Mouse (Mus musculus) forebrain, postnatal 0 days (tissue): Measurements from ENCODE around the gene Fads6. TPM values are rescaled to one million over a fixed set of nuclear protein-coding genes. Genes with fewer than 3 reads are reported as not detected.

Experiments
- ATAC-seq: fragments of 200-750 bp; cut with Nextera tagmentation; 2 replicates; pipeline ENCODE4 v1.8.0; 2017; ENCODE audit warnings: mild to moderate bottlenecking, moderate library complexity
- DNase-seq: peaks from one replicate; pipeline ENCODE4 v3.0.0-alpha.2; 2015
- H3K27ac ChIP-seq: fragments of 300-500 bp; sonication (generic); 2 replicates; pipeline ENCODE4 v1.5.1; 2014; ENCODE audit warnings: low read depth, mild to moderate bottlenecking, antibody characterized with exemption, low read length, moderate library complexity, mixed read lengths
- H3K27me3 ChIP-seq: fragments of 300-500 bp; sonication (generic); 2 replicates; pipeline ENCODE4 v1.6.1; 2014; ENCODE audit warnings: mild to moderate bottlenecking, low read length, mixed read lengths; ENCODE audit not compliant: insufficient read depth
- H3K36me3 ChIP-seq: fragments of 300-500 bp; sonication (generic); 2 replicates; pipeline ENCODE4 v1.6.1; 2014; ENCODE audit warnings: mild to moderate bottlenecking, moderate library complexity; ENCODE audit not compliant: insufficient read depth
- H3K4me1 ChIP-seq: fragments of 300-500 bp; sonication (generic); 2 replicates; pipeline ENCODE4 v1.6.1; 2014; ENCODE audit warnings: antibody characterized with exemption; ENCODE audit not compliant: insufficient read depth
- H3K4me2 ChIP-seq: fragments of 300-500 bp; sonication (generic); 2 replicates; pipeline ENCODE4 v1.6.1; 2014; ENCODE audit warnings: low read depth, mild to moderate bottlenecking, moderate library complexity
- H3K4me3 ChIP-seq: fragments of 300-500 bp; sonication (generic); 2 replicates; pipeline ENCODE4 v1.5.1; 2014; ENCODE audit warnings: low read depth, low read length, mixed read lengths
- H3K9ac ChIP-seq: fragments of 300-500 bp; sonication (generic); 2 replicates; pipeline ENCODE4 v1.6.1; 2014; ENCODE audit warnings: mild to moderate bottlenecking
- H3K9me3 ChIP-seq: fragments of 300-500 bp; sonication (generic); 2 replicates; pipeline ENCODE4 v1.6.1; 2016; ENCODE audit warnings: low read length
- CTCF ChIP-seq: sonication (generic); IDR thresholded peaks from 2 replicates; pipeline ENCODE4 v1.5.1; 2016; ENCODE audit warnings: antibody characterized with exemption, control low read depth, low read depth
- WGBS: fragments of 180-500 bp; shearing (Covaris S2); extraction: QIAGEN DNeasy Blood & Tissue Kit; methylation state at CpG from one replicate; pipeline ENCODE4 v1.1.7; 2014; 5-methylcytosine and 5-hydroxymethylcytosine counted together
- polyA plus RNA-seq: library from polyadenylated mRNA; unstranded; fragments of >200 nt; fragmentation: Nextera tagmentation; extraction: Ambion mirVana; gene quantifications from 2 replicates; pipeline ENCODE4 v1.2.1, GENCODE M21; 2015
- total RNA-seq: library from RNA; depleted of rRNA; stranded (reverse); fragments of >200 nt; gene quantifications from 2 replicates; pipeline ENCODE4 v1.2.3, GENCODE M21; 2014

Fads6 gene
- total and polyA plus RNA-seq, 2 experiments from 2014 or later: 0.48 to 6.5 TPM

GRCm38 (mm10) chr11:115290919-115291318, 6.5 kb downstream of the Fads6 start:
- 60% methylated on average over 6 of the region's 6 CpGs for WGBS

GRCm38 (mm10) chr11:115290314-115290713, 7.1 kb downstream of the Fads6 start:
- ATAC-seq (no peak), DNase-seq (no peak)
- Histone ChIP-seq H3K36me3 (no peaks in the 10 kb centered on the region), H3K9ac (no peak overlapping the region), H3K4me1 (no peaks in the 10 kb centered on the region; the same call in 1 of the 2 replicates), H3K27me3 (no peaks in the 10 kb centered on the region), H3K27ac (no peak overlapping the region), H3K4me3 (no peak overlapping the region), H3K9me3 (no peaks in the 10 kb centered on the region), H3K4me2 (no peak overlapping the region)
- 95% methylated on average over 1 of the region's 1 CpGs for WGBS
- no peak for TF ChIP-seq CTCF

More at GRCm38 (mm10) chr11:115290919-115291318, 6.5 kb downstream of the Fads6 start:
- Histone ChIP-seq H3K4me2 (no peak overlapping the region), H3K4me1 (no peaks in the 10 kb centered on the region; the same call in 1 of the 2 replicates), H3K9me3 (no peaks in the 10 kb centered on the region), H3K27ac (no peak overlapping the region), H3K9ac (no peak overlapping the region), H3K4me3 (no peak overlapping the region), H3K36me3 (no peaks in the 10 kb centered on the region), H3K27me3 (no peaks in the 10 kb centered on the region)
- ATAC-seq: peak; percentile 19; the same call in 1 of the 2 replicates
- TF ChIP-seq CTCF: no peak
- peak; percentile 60 for DNase-seq

GRCm38 (mm10) chr11:115289885-115290284, 7.6 kb downstream of the Fads6 start:
- Histone ChIP-seq H3K36me3 (no peaks in the 10 kb centered on the region), H3K4me2 (no peak overlapping the region), H3K9ac (no peak overlapping the region), H3K27me3 (no peaks in the 10 kb centered on the region), H3K9me3 (no peaks in the 10 kb centered on the region), H3K27ac (no peak overlapping the region), H3K4me1 (no peaks in the 10 kb centered on the region; the same call in 1 of the 2 replicates), H3K4me3 (no peak overlapping the region)
- WGBS: 82% methylated on average over 8 of the region's 8 CpGs
- ATAC-seq (no peak), DNase-seq (no peak)
- no peak for TF ChIP-seq CTCF

GRCm38 (mm10) chr11:115288305-115288704, 9.2 kb downstream of the Fads6 start:
- no peaks in the 10 kb centered on the region; the same call in 1 of the 2 replicates for H3K4me1 ChIP-seq
- H3K4me3 ChIP-seq: no peak overlapping the region
- no peaks in the 10 kb centered on the region for H3K27me3 ChIP-seq
- ATAC-seq (no peak), DNase-seq (no peak)
- H3K9me3 ChIP-seq: no peaks in the 10 kb centered on the region
- H3K4me2 ChIP-seq: no peak overlapping the region
- H3K27ac ChIP-seq: no peak overlapping the region
- H3K9ac ChIP-seq: no peak overlapping the region
- TF ChIP-seq CTCF: no peak
- H3K36me3 ChIP-seq: no peaks in the 10 kb centered on the region
- 81% methylated on average over 2 of the region's 2 CpGs for whole genome bisulfite sequencing

GRCm38 (mm10) chr11:115287386-115287785, 10.1 kb downstream of the Fads6 start:
- DNase-seq: no peak
- Histone ChIP-seq H3K4me1 (no peaks in the 10 kb centered on the region; the same call in 1 of the 2 replicates), H3K4me3 (no peak overlapping the region), H3K9me3 (no peaks in the 10 kb centered on the region), H3K4me2 (no peak overlapping the region), H3K36me3 (no peaks in the 10 kb centered on the region), H3K27ac (no peak overlapping the region), H3K9ac (no peak overlapping the region), H3K27me3 (no peaks in the 10 kb centered on the region)
- ATAC-seq: peak; percentile 7; the same call in 1 of the 2 replicates
- TF ChIP-seq CTCF: no peak
- WGBS: 74% methylated on average over 5 of the region's 5 CpGs

- Histone ChIP-seq H3K4me2 (no peak overlapping the region), H3K36me3 (no peaks in the 10 kb centered on the region), H3K27me3 (no peaks in the 10 kb centered on the region), H3K9me3 (no peaks in the 10 kb centered on the region), H3K27ac (peak overlapping the region; percentile 64; the same call in 1 of the 2 replicates), H3K4me3 (no peak overlapping the region), H3K4me1 (no peaks in the 10 kb centered on the region; the same call in 1 of the 2 replicates), H3K9ac (no peak overlapping the region)
- ATAC-seq (peak; percentile 69), DNase-seq (peak; percentile 61)
- whole genome bisulfite sequencing: 59% methylated on average over 19 of the region's 19 CpGs
- TF ChIP-seq CTCF: no peak
Observed at GRCm38 (mm10) chr11:115286201-115286993, 11.1 kb downstream of the Fads6 start.

- TF ChIP-seq CTCF: no peak
- Histone ChIP-seq H3K9ac (no peak overlapping the region), H3K4me2 (no peak overlapping the region), H3K36me3 (no peaks in the 10 kb centered on the region), H3K27ac (no peak overlapping the region), H3K4me1 (no peaks in the 10 kb centered on the region; the same call in 1 of the 2 replicates), H3K27me3 (no peaks in the 10 kb centered on the region), H3K4me3 (no peak overlapping the region), H3K9me3 (no peaks in the 10 kb centered on the region)
- 81% methylated on average over 4 of the region's 4 CpGs for WGBS
- no peak for ATAC-seq
- DNase-seq: no peak
Observed at GRCm38 (mm10) chr11:115285282-115285681, 12.2 kb downstream of the Fads6 start.
